Mouse (Mus musculus) hindbrain, embryonic 16.5 days (tissue): ENCODE results near the gene Tmem184a. TPM values are rescaled to one million over a fixed set of nuclear protein-coding genes. Genes with fewer than 3 reads are reported as not detected.
A peak's percentile ranks its signal among the peaks of the same experiment; 100 is the strongest.

Experiments used
- ATAC-seq: fragments of 200-750 bp; cut with Nextera tagmentation; 2 replicates; pipeline ENCODE4 v1.8.0; 2017; ENCODE audit warnings: moderate TSS enrichment, moderate library complexity
- H3K27ac ChIP-seq: fragments of 300-500 bp; sonication (generic); 2 replicates; pipeline ENCODE4 v1.5.1; 2014; ENCODE audit warnings: low read depth, mild to moderate bottlenecking, control low read depth, low read length, moderate library complexity
- H3K27me3 ChIP-seq: fragments of 300-500 bp; sonication (generic); replicated peaks from 2 replicates; pipeline ENCODE4 v1.6.1; 2014; ENCODE audit warnings: low read length; ENCODE audit not compliant: control insufficient read depth, insufficient read depth
- H3K36me3 ChIP-seq: fragments of 300-500 bp; sonication (generic); 2 replicates; pipeline ENCODE4 v1.6.1; 2014; ENCODE audit warnings: mild to moderate bottlenecking, low read length, moderate library complexity, mixed read lengths; ENCODE audit not compliant: control insufficient read depth, insufficient read depth
- H3K4me1 ChIP-seq: fragments of 300-500 bp; sonication (generic); 2 replicates; pipeline ENCODE4 v1.6.1; 2014; ENCODE audit warnings: low read depth, low read length; ENCODE audit not compliant: control insufficient read depth, insufficient read depth
- H3K4me2 ChIP-seq: fragments of 300-500 bp; sonication (generic); 2 replicates; pipeline ENCODE4 v1.6.1; 2014; ENCODE audit warnings: mild to moderate bottlenecking, low read length, control low read depth, moderate library complexity
- H3K4me3 ChIP-seq: fragments of 300-500 bp; sonication (generic); 2 replicates; pipeline ENCODE4 v1.5.1; 2014; ENCODE audit warnings: mild to moderate bottlenecking, low read length, control low read depth, moderate library complexity
- H3K9ac ChIP-seq: fragments of 300-500 bp; sonication (generic); 2 replicates; pipeline ENCODE4 v1.6.1; 2014; ENCODE audit warnings: low read depth, mild to moderate bottlenecking, control low read depth, low read length, moderate library complexity
- H3K9me3 ChIP-seq: fragments of 300-500 bp; sonication (generic); 2 replicates; pipeline ENCODE4 v1.6.1; 2014; ENCODE audit warnings: mild to moderate bottlenecking, low read length, moderate library complexity; ENCODE audit not compliant: control insufficient read depth
- WGBS: fragments of 180-500 bp; shearing (Covaris S2); extraction: QIAGEN DNeasy Blood & Tissue Kit; methylation state at CpG from one replicate; pipeline ENCODE4 v1.1.7; 2014; 5-methylcytosine and 5-hydroxymethylcytosine counted together
- polyA plus RNA-seq: library from polyadenylated mRNA; unstranded; fragments of >200 nt; fragmentation: Nextera tagmentation; extraction: Ambion mirVana; gene quantifications from 2 replicates; pipeline ENCODE4 v1.2.1, GENCODE M21; 2015

Gene Tmem184a
- polyA plus RNA-seq, 1 experiment from 2014 or later = 0.09 TPM

GRCm38 (mm10) chr5:139804573-139805111, 15.1 kb downstream of the Tmem184a start:
- no peak overlapping the region for H3K4me3 ChIP-seq
- peaks cover 4% of the 10 kb centered on the region; the same call in 1 of the 2 replicates for H3K4me1 ChIP-seq
- no peak overlapping the region for H3K27ac ChIP-seq
- no peak overlapping the region for H3K4me2 ChIP-seq
- H3K9ac ChIP-seq = no peak overlapping the region
- H3K36me3 ChIP-seq = peaks cover 10% of the 10 kb centered on the region
- H3K27me3 ChIP-seq = no peaks in the 10 kb centered on the region
- ATAC-seq = no peak
- no peaks in the 10 kb centered on the region for H3K9me3 ChIP-seq
- WGBS = 91% methylated on average over 11 of the region's 11 CpGs

- Histone ChIP-seq H3K9ac (no peak overlapping the region), H3K36me3 (peaks cover 10% of the 10 kb centered on the region), H3K27me3 (no peaks in the 10 kb centered on the region), H3K9me3 (no peaks in the 10 kb centered on the region), H3K4me1 (peaks cover 7% of the 10 kb centered on the region), H3K27ac (no peak overlapping the region), H3K4me3 (no peak overlapping the region), H3K4me2 (no peak overlapping the region)
- ATAC-seq = no peak
- WGBS = 5% methylated on average over 6 of the region's 6 CpGs
These were observed 15.6 kb downstream of the Tmem184a start for GRCm38 (mm10) chr5:139804107-139804551.

- Histone ChIP-seq H3K4me1 (peaks cover 10% of the 10 kb centered on the region), H3K36me3 (peaks cover 10% of the 10 kb centered on the region), H3K4me2 (no peak overlapping the region), H3K27me3 (no peaks in the 10 kb centered on the region), H3K27ac (no peak overlapping the region), H3K9me3 (no peaks in the 10 kb centered on the region), H3K9ac (no peak overlapping the region), H3K4me3 (no peak overlapping the region)
- ATAC-seq = no peak
- WGBS = 8% methylated on average over 12 of the region's 12 CpGs
These were observed 16.1 kb downstream of the Tmem184a start for GRCm38 (mm10) chr5:139803601-139804102.

- no peaks in the 10 kb centered on the region for H3K9me3 ChIP-seq
- peaks cover 15% of the 10 kb centered on the region for H3K4me1 ChIP-seq
- no peak overlapping the region for H3K4me3 ChIP-seq
- WGBS = 77% methylated on average over 8 of the region's 8 CpGs
- peaks cover 10% of the 10 kb centered on the region for H3K36me3 ChIP-seq
- no peak overlapping the region for H3K27ac ChIP-seq
- no peak overlapping the region for H3K9ac ChIP-seq
- no peak overlapping the region for H3K4me2 ChIP-seq
- H3K27me3 ChIP-seq = no peaks in the 10 kb centered on the region
- ATAC-seq = no peak
These were observed 16.6 kb downstream of the Tmem184a start for GRCm38 (mm10) chr5:139803165-139803564.

- ATAC-seq = no peak
- Histone ChIP-seq H3K9ac (no peak overlapping the region), H3K4me3 (no peak overlapping the region), H3K27ac (no peak overlapping the region), H3K4me2 (no peak overlapping the region), H3K27me3 (no peaks in the 10 kb centered on the region), H3K4me1 (peaks cover 28% of the 10 kb centered on the region), H3K36me3 (peaks cover 10% of the 10 kb centered on the region), H3K9me3 (no peaks in the 10 kb centered on the region)
- 93% methylated on average over 10 of the region's 10 CpGs for WGBS
These were observed 17.8 kb downstream of the Tmem184a start for GRCm38 (mm10) chr5:139801880-139802279.

- H3K27ac ChIP-seq = no peak overlapping the region
- H3K36me3 ChIP-seq = peaks cover 10% of the 10 kb centered on the region
- ATAC-seq = no peak
- no peaks in the 10 kb centered on the region for H3K9me3 ChIP-seq
- no peaks in the 10 kb centered on the region for H3K27me3 ChIP-seq
- 97% methylated on average over 8 of the region's 8 CpGs for WGBS
- no peak overlapping the region for H3K9ac ChIP-seq
- H3K4me2 ChIP-seq = no peak overlapping the region
- H3K4me3 ChIP-seq = no peak overlapping the region
- peaks cover 34% of the 10 kb centered on the region for H3K4me1 ChIP-seq
These were observed 18.5 kb downstream of the Tmem184a start for GRCm38 (mm10) chr5:139801231-139801630.

GRCm38 (mm10) chr5:139799801-139800590, 19.7 kb downstream of the Tmem184a start:
- ATAC-seq = no peak
- H3K9ac ChIP-seq = no peak overlapping the region
- H3K4me1 ChIP-seq = peaks cover 34% of the 10 kb centered on the region
- 87% methylated on average over 33 of the region's 33 CpGs for WGBS
- H3K9me3 ChIP-seq = no peaks in the 10 kb centered on the region
- no peak overlapping the region for H3K27ac ChIP-seq
- no peaks in the 10 kb centered on the region for H3K27me3 ChIP-seq
- H3K4me2 ChIP-seq = no peak overlapping the region
- H3K36me3 ChIP-seq = peaks cover 10% of the 10 kb centered on the region
- H3K4me3 ChIP-seq = no peak overlapping the region

GRCm38 (mm10) chr5:139799041-139799440, 20.7 kb downstream of the Tmem184a start:
- Histone ChIP-seq H3K4me3 (no peak overlapping the region), H3K36me3 (peaks cover 10% of the 10 kb centered on the region), H3K4me2 (peak overlapping the region; percentile 66), H3K4me1 (peaks cover 34% of the 10 kb centered on the region), H3K9me3 (no peaks in the 10 kb centered on the region), H3K27ac (no peak overlapping the region), H3K9ac (peak overlapping the region; percentile 29; the same call in 1 of the 2 replicates), H3K27me3 (no peaks in the 10 kb centered on the region)
- ATAC-seq = no peak
- 92% methylated on average over 9 of the region's 9 CpGs for WGBS

- 24% methylated on average over 10 of the region's 12 CpGs for WGBS
- H3K27me3 ChIP-seq = no peaks in the 10 kb centered on the region
- H3K27ac ChIP-seq = peak overlapping the region; percentile 87
- H3K36me3 ChIP-seq = peaks cover 10% of the 10 kb centered on the region
- H3K4me1 ChIP-seq = peaks cover 31% of the 10 kb centered on the region
- peak overlapping the region; percentile 66 for H3K4me2 ChIP-seq
- H3K9ac ChIP-seq = peak overlapping the region; percentile 58
- peak overlapping the region; percentile 38 for H3K4me3 ChIP-seq
- peak; percentile 48 for ATAC-seq
- H3K9me3 ChIP-seq = no peaks in the 10 kb centered on the region
These were observed 21.4 kb downstream of the Tmem184a start for GRCm38 (mm10) chr5:139798168-139798900.
